Comparison of ENCODE assay signal across 8 mouse cellular contexts in genomic region chr2:65024887-65025286, GRCm38 (mm10). TPM values are rescaled to one million over a fixed set of nuclear protein-coding genes. Genes with fewer than 3 reads are reported as not detected.
DNase-seq lines count a peak whose midpoint lies in the region; ATAC-seq lines count a peak whose summit lies in the region.

TSS of gene Grb14 (minus strand) at chr2:65024987.

- no peak for DNase-seq in forebrain, embryonic 11.5 days (ENCODE audit: low spot score)
- no peak for DNase-seq in lung, postnatal 36 days
- no peak for DNase-seq in heart, postnatal 10 days
- DNase-seq in right cerebral cortex, adult 2 months (ENCODE audit: low spot score in 2 of 2), result no peak

- H3K27ac ChIP-seq in forebrain, embryonic 15.5 days (replicated peaks), result no peak within 1 kb of the TSS
- H3K27ac ChIP-seq in forebrain, embryonic 11.5 days (ENCODE audit: low read depth, low read length), result no peak within 1 kb of the TSS
- no peak within 1 kb of the TSS for H3K27ac ChIP-seq in lung, embryonic 15.5 days
- no peak within 1 kb of the TSS for H3K27ac ChIP-seq in neural tube, embryonic 13.5 days (replicated peaks)

- no peaks in the 10 kb centered on the region for H3K27me3 ChIP-seq in forebrain, embryonic 15.5 days
- peaks cover 7% of the 10 kb centered on the region; the same call in 1 of the 2 replicates for H3K27me3 ChIP-seq in forebrain, embryonic 11.5 days (ENCODE audit: control insufficient read depth, insufficient read depth, low read length)
- no peaks in the 10 kb centered on the region for H3K27me3 ChIP-seq in lung, embryonic 15.5 days
- H3K27me3 ChIP-seq in neural tube, embryonic 13.5 days, result peaks cover 6% of the 10 kb centered on the region; the same call in 1 of the 2 replicates

- H3K4me1 ChIP-seq in forebrain, embryonic 15.5 days, result 0 out of 2 replicates have a peak, but pooled peaks cover 6% of the 10 kb centered on the region
- H3K4me1 ChIP-seq in forebrain, embryonic 11.5 days (replicated peaks; ENCODE audit: control insufficient read depth, insufficient read depth, low read length), result no peaks in the 10 kb centered on the region
- 0 out of 2 replicates have a peak, but pooled peaks cover 13% of the 10 kb centered on the region for H3K4me1 ChIP-seq in lung, embryonic 15.5 days
- peaks cover 20% of the 10 kb centered on the region for H3K4me1 ChIP-seq in neural tube, embryonic 13.5 days (replicated peaks)

- H3K36me3 ChIP-seq in forebrain, embryonic 15.5 days, result no peaks in the 10 kb centered on the region
- no peaks in the 10 kb centered on the region for H3K36me3 ChIP-seq in forebrain, embryonic 11.5 days (ENCODE audit: control insufficient read depth, insufficient read depth, low read length)
- no peaks in the 10 kb centered on the region for H3K36me3 ChIP-seq in lung, embryonic 15.5 days
- no peaks in the 10 kb centered on the region for H3K36me3 ChIP-seq in neural tube, embryonic 13.5 days

- H3K9me3 ChIP-seq in forebrain, embryonic 15.5 days, result no peaks in the 10 kb centered on the region
- H3K9me3 ChIP-seq in forebrain, embryonic 11.5 days (ENCODE audit: control insufficient read depth, low read length), result no peaks in the 10 kb centered on the region
- H3K9me3 ChIP-seq in lung, embryonic 15.5 days, result no peaks in the 10 kb centered on the region
- H3K9me3 ChIP-seq in neural tube, embryonic 13.5 days, result no peaks in the 10 kb centered on the region

- no peak within 1 kb of the TSS for H3K4me2 ChIP-seq in forebrain, embryonic 15.5 days (replicated peaks)
- H3K4me2 ChIP-seq in forebrain, embryonic 11.5 days (ENCODE audit: low read depth, low read length, severe bottlenecking), result no peak within 1 kb of the TSS
- H3K4me2 ChIP-seq in lung, embryonic 15.5 days, result no peak within 1 kb of the TSS
- H3K4me2 ChIP-seq in neural tube, embryonic 13.5 days, result no peak within 1 kb of the TSS

- WGBS in forebrain, embryonic 15.5 days, result 89% methylated on average over 1 of the region's 1 CpGs
- 86% methylated on average over 1 of the region's 1 CpGs for whole genome bisulfite sequencing in forebrain, embryonic 11.5 days
- 83% methylated on average over 1 of the region's 1 CpGs for WGBS in lung, embryonic 15.5 days
- WGBS in neural tube, embryonic 13.5 days, result 84% methylated on average over 1 of the region's 1 CpGs

- no peak for ATAC-seq in forebrain, embryonic 15.5 days (replicated peaks)
- no peak for ATAC-seq in forebrain, embryonic 11.5 days (replicated peaks; ENCODE audit: low FRiP score)
- no peak for ATAC-seq in lung, embryonic 15.5 days (ENCODE audit: borderline replicate concordance, extremely low read depth, low FRiP score, low TSS enrichment)
- ATAC-seq in neural tube, embryonic 13.5 days (ENCODE audit: low read depth), result no peak
- ATAC-seq in activated CD4-positive, CD25-positive, alpha-beta regulatory T cell, adult 4 months, result no peak

- no peak within 1 kb of the TSS for H3K4me3 ChIP-seq in forebrain, embryonic 15.5 days
- H3K4me3 ChIP-seq in forebrain, embryonic 11.5 days (ENCODE audit: low read depth, low read length), result no peak within 1 kb of the TSS
- H3K4me3 ChIP-seq in lung, embryonic 15.5 days, result no peak within 1 kb of the TSS
- no peak within 1 kb of the TSS for H3K4me3 ChIP-seq in neural tube, embryonic 13.5 days

- intact Hi-C loops in heart, postnatal 10 days (cut with DNase I), result loop anchor here (5.0 kb wide), 1 partner anchor 212 kb away; the partner anchor contains the start of gene Cobll1

- no peak within 1 kb of the TSS for H3K9ac ChIP-seq in forebrain, embryonic 15.5 days (replicated peaks)
- no peak within 1 kb of the TSS for H3K9ac ChIP-seq in forebrain, embryonic 11.5 days (ENCODE audit: low read length)
- H3K9ac ChIP-seq in lung, embryonic 15.5 days, result no peak within 1 kb of the TSS
- no peak within 1 kb of the TSS for H3K9ac ChIP-seq in neural tube, embryonic 13.5 days

RNA-seq across cellular contexts. Expression of gene Grb14, which starts in this region (rescaled TPM):
- polyA plus RNA-seq in forebrain, embryonic 15.5 days (2015; fragmentation: Nextera tagmentation; extraction: Ambion mirVana), result 23.8 and 25.6 TPM in 2 replicates
- 4.0 and 4.3 TPM in 2 replicates for polyA plus RNA-seq in forebrain, embryonic 11.5 days (2014; fragmentation: Nextera tagmentation; extraction: Ambion mirVana)
- 36.9 and 37.3 TPM in 2 replicates for polyA plus RNA-seq in lung, embryonic 15.5 days (2015; fragmentation: Nextera tagmentation; extraction: Ambion mirVana)
- 100 to 1,000 TPM; 118 to 144 TPM for total RNA-seq in heart, postnatal 10 days (2021)
- polyA plus RNA-seq in neural tube, embryonic 13.5 days (2015; fragmentation: Nextera tagmentation; extraction: Ambion mirVana), result 23.9 and 24.8 TPM in 2 replicates
- not detected for polyA plus RNA-seq in activated CD4-positive, CD25-positive, alpha-beta regulatory T cell, adult 4 months (2017; shearing (Covaris generic))
